Mouse (Mus musculus): ENCODE measurements around the gene Nlgn1.
"Not testable (repeated sequence)": the region's sequence is repeated elsewhere in the genome, so short reads cannot be mapped to it uniquely, and the experiment has no call there.

Nlgn1 gene

DNA sequence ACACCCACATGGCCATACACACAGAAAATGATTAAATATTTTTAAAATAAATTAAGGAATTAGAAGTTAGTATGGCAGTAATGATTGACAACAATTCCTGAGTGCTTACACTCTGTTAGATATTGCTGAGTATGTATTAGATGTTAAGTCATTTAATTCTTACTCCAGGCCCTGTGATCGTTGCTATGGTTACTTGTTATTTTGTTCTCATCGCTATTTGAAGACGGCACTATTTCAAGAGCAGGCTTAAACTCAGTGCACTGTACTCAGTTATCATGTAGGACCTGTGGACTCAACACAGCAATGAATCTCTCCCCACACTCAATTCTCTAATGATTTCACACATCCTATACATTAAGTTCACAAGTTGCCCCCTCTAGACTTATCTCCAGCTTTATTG lies 672.0 kb downstream of the Nlgn1 start:
- in situ Hi-C loops (cut with MboI; ENCODE audit: low sequenced_read_pairs): no loop called here

- in situ Hi-C loops (cut with MboI; ENCODE audit: low sequenced_read_pairs): no loop called here
These were observed 674.3 kb downstream of the Nlgn1 start for GRCm38 (mm10) chr3:25658006-25658405.

GRCm38 (mm10) chr3:25657074-25657473 lies 675.2 kb downstream of the Nlgn1 start:
- in situ Hi-C loops (cut with MboI; ENCODE audit: low sequenced_read_pairs): no loop called here

- in situ Hi-C loops (cut with MboI; ENCODE audit: low sequenced_read_pairs): no loop called here
These were observed 679.2 kb downstream of the Nlgn1 start for GRCm38 (mm10) chr3:25653010-25653409.

DNA sequence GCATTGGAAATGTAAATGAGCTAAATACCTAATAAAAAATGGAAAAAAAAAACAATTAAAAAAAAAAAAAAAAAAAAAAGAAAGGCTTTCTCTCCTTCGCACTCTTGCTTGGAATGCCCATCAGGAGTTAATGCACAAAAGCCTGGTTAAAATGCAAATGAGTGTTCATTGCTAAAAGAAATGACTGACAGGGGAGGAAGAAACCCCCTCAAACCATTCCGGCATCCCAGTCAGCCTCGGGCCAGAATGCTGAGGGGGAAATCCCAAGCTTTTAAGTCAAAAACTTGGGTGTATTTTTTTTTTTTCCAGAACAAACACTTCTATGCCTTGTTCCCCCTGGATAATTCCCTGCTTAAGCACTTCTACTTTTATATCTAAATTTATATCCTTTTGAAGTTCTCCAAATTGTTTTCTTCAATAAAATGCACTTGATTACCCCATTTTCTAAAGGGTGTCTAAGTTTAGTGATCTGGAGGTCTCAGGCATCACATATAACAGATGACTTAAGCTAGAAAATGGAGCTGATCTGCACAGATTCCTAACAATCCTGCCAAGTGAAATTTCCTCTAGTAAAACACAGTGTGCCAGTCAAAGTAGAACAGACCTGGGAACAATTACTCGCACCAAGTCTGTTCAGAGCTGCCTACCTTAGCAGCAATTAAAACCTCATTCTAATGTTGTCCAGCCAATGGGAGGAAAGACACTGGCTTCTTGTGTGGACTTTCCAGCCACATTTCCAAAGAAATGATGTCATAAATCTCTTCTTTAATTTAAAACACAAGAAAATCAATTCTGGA lies 686.2 kb downstream of the Nlgn1 start:
- in situ Hi-C loops (cut with MboI; ENCODE audit: low sequenced_read_pairs): no loop called here

DNA sequence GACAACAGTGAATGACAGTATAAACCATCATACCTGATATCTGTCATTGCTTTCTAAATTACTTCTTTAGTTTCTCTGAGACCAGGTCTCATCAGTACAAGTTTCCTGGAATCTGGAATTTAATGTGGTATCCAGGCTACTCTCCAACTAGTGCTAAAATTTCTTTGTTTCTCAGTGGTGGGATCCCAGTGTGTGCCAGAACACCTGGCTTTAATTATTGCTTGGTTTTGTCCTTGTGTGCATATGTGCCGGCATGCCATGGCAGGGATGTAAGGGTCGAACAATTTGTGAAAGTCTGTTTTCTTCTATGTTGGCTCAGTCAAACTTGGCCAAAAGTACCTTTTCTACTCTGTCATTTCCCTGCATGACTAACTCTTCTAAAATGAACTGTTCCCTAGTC lies 703.1 kb downstream of the Nlgn1 start:
- in situ Hi-C loops (cut with MboI; ENCODE audit: low sequenced_read_pairs): no loop called here

DNA sequence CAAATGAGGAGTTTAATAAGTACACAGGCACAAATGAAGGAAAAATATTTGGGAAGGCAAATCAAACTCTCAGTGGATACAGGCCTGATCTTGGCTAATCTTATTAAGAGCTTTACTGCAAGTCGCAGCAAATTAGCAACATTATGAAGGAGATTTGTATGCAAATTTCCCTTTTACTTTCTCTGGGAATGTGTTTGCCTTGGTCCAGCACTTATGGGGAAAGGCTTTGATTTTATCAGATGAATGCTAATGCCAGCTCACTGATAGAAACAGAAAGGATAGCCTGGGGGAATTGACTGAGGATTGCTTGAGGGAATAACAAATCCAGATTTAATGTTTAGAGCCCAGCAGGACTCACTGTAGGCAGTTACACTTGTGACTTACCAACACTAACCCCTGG lies 725.7 kb downstream of the Nlgn1 start:
- in situ Hi-C loops (cut with MboI; ENCODE audit: low sequenced_read_pairs): no loop called here

DNA sequence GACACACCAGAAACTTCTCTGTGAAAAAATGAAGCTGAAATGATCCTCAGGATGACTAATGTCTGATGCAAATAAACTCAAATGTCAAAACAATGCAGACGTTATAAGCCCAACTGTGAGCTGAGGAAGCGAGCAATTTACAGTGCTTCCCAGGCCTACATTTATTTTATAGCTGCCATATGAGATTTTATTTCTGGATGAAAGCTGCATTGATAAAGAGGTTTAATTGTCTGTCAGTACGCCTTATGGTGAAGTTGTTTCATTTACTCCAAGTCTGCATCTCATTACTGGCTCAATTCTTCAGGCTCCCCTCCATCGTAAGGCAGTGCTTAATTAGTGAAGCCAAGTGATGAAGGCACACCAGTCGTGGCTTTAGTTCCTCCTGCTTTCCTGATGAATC lies 734.7 kb downstream of the Nlgn1 start:
- in situ Hi-C loops (cut with MboI; ENCODE audit: low sequenced_read_pairs): no loop called here

DNA sequence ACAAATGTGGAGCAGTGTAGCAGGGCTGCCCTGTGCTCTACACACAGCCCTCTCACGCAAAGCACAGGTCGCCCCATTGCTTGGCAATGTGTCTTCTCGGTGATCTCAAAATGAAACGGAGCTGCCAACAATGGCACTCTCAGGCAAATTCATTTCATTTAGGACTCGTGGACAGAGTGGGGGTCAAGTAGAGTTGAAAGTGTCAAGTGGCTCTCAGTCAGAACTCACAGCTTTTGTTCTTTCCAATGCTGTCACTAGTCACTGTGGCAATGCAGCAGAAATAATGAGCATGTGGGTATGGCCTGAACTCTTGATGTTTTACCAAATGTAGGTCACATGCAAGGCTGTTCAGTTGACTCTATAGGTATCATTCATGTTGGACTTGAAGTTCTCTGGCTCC lies 756.7 kb downstream of the Nlgn1 start:
- in situ Hi-C loops (cut with MboI; ENCODE audit: low sequenced_read_pairs): no loop called here

- in situ Hi-C loops (cut with MboI; ENCODE audit: low sequenced_read_pairs): no loop called here
These were observed 757.4 kb downstream of the Nlgn1 start for GRCm38 (mm10) chr3:25574840-25575239.

DNA sequence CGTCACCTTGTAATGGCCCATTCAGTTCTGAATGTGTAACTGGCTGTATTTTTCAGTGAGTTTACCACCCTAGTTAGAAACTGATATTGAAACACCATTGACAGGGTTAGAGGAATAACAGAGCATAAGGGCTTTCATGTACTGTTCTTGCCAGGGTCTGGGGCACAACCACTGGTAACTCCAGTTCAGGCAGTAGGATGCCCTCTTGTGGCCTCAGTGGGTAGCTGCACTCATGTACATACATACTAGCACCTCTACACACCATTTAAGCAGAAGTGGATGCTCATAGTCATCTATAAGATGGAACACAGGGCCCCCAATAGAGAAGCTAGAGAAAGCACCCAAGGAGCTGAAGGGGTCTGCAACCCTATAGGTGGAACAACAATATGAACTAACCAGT lies 773.7 kb downstream of the Nlgn1 start:
- in situ Hi-C loops (cut with MboI; ENCODE audit: low sequenced_read_pairs): not testable (repeated sequence)

GRCm38 (mm10) chr3:25549097-25549496 lies 783.2 kb downstream of the Nlgn1 start:
- in situ Hi-C loops (cut with MboI; ENCODE audit: low sequenced_read_pairs): not testable (repeated sequence)

- in situ Hi-C loops (cut with MboI; ENCODE audit: low sequenced_read_pairs): not testable (repeated sequence)
These were observed 808.0 kb downstream of the Nlgn1 start for GRCm38 (mm10) chr3:25524236-25524635.

DNA sequence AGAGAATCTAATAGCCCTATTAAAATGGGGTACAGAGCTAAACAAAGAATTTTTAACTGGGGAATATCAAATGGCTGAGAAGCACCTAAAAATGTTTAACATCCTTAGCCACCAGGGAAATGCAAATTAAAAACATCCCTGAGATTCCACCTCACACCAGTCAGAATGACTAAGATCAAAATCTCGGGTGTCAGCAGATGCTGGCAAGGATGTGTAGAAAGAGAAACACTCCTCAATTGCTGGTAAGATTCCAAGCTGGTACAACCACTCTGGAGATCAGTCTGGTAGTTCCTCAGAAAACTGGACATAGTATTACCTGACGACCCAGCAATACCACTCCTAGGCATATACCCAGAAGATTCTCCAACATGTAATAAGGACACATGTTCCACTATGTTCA lies 869.2 kb downstream of the Nlgn1 start:
- in situ Hi-C loops (cut with MboI; ENCODE audit: low sequenced_read_pairs): no loop called here

DNA sequence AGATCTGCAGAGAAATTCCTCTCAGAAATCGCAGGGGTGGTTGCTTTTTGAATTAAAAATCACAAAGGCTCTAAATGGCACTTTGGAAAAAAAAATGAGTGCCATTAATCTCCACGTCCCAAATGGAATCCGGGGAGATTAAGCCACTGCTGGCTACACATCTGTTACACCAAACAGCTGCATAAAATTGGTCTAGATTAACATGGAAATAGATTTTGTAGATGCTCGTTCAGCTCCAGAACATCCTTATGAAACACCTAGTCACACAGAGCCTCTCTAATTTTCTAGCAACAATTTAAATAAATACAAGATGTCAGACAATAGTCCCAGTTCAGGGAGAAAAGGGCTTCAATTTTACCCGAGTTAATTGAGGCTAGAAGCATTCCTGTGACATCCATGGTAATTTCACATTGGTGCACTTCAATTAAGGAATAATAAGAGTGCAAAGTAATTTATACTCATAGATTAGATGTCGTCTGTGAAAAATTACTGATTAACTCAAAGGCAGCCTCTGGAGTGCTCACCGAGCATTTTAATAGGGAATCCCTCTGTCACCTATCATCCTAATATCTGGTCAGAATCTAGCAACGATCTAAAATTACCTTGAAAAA lies 875.9 kb downstream of the Nlgn1 start:
- in situ Hi-C loops (cut with MboI; ENCODE audit: low sequenced_read_pairs): no loop called here

DNA sequence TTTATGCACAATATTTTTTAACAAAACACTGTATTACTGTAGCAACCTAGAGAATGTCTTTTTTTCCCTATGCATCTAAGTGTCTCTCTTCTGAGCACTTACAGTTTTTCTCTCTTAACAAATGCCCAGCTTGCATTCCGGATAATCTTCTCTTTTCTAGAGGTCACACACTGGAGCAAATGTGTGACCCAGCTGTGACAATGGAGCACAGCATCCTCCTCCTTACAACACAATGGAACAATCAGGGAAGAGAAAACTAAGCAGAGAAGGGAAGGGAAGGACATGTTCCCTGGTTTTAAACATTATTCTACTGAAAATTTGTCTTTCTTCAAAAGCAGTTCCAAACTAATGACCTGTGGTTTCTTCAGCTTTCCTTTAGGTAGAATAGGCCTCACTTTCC lies 879.9 kb downstream of the Nlgn1 start:
- in situ Hi-C loops (cut with MboI; ENCODE audit: low sequenced_read_pairs): no loop called here

DNA sequence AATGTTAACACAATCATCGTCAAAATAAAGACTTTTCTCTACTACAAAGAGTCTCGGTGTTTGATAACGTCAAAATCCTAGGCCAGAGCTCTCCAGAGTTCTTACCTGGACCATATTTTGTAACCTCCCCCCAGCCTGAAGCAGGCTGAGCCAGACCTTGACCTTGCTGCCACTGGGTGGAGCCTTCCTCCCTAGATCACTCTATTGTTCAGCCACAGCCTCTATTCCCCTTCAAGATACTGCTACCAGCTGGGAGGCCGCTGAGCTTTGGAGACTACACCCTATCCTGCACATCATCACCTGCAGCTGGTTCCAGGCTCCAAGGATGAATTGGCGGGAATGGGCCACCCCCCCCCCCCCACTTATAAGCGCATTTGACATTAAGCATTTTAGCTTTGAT lies 881.8 kb downstream of the Nlgn1 start:
- in situ Hi-C loops (cut with MboI; ENCODE audit: low sequenced_read_pairs): no loop called here

GRCm38 (mm10) chr3:25449356-25449755 lies 882.9 kb downstream of the Nlgn1 start:
- in situ Hi-C loops (cut with MboI; ENCODE audit: low sequenced_read_pairs): no loop called here

DNA sequence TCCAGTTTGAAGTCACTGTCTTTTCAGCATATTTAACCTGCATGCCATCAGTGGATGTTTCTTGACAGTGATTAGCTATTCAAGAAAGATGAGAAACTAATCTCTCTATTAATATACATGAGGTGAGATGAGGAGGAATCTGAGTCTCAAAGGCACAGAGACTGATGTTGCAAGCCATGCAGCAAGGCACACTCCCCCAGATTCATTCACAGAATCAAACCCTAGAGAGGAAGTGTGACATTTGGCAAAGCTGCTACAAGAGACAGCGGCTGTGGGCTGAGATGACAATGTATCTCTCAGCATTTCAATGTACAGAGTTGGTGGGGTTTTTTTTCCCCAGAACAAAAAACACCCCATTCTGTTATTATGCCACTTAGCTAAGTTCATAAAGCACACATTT lies 885.1 kb downstream of the Nlgn1 start:
- in situ Hi-C loops (cut with MboI; ENCODE audit: low sequenced_read_pairs): no loop called here

DNA sequence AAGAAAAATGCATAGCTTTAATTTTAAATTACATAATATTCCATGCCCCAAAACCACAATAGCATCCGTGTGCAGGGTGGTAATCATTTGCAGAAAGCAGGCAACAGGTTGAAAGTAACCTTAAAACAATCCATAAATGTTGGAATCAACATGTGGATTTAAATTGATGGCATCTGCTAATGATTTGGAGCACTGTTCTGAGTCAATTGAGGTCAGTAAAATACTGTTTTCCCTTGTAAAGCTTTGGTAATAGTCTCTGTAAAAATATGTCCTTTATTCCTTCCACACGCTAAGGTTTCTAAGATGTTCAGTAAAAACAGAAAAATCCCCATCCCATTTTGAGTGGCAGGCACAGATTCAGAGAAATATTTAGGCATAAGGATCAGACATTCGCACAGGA lies 888.6 kb downstream of the Nlgn1 start:
- in situ Hi-C loops (cut with MboI; ENCODE audit: low sequenced_read_pairs): no loop called here

GRCm38 (mm10) chr3:25442617-25443016 lies 889.6 kb downstream of the Nlgn1 start:
- in situ Hi-C loops (cut with MboI; ENCODE audit: low sequenced_read_pairs): no loop called here

GRCm38 (mm10) chr3:25426931-25427330 lies 905.3 kb downstream of the Nlgn1 start:
- in situ Hi-C loops (cut with MboI; ENCODE audit: low sequenced_read_pairs): no loop called here

DNA sequence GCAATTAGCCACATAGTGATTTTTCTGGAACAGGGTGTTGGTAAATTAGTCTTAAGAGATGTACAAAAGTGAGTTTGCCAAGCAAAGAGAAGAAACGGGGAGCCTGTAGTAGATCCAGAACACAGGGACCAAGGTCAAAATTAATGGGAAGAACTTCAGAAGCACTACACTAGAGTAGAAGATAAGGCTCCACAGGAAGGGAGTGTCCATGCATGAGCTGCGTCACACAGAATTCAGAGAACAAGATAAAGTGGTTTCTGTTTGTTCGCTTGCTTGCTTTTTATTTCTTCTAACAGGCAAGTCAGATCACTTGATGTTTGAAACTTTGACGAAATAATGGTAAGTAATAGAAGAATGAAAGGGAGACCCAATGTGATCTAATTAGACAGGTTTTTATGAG lies 920.3 kb downstream of the Nlgn1 start:
- in situ Hi-C loops (cut with MboI; ENCODE audit: low sequenced_read_pairs): no loop called here
